Mouse (Mus musculus): ENCODE data around the gene Kirrel. TPM values are rescaled to one million over a fixed set of nuclear protein-coding genes. Genes with fewer than 3 reads are reported as not detected.

Kirrel gene
- 0.06 TPM in 1 of 2 replicates, not detected in the other for polyA plus RNA-seq (2012; ENCODE audit: low replicate concordance)

DNA sequence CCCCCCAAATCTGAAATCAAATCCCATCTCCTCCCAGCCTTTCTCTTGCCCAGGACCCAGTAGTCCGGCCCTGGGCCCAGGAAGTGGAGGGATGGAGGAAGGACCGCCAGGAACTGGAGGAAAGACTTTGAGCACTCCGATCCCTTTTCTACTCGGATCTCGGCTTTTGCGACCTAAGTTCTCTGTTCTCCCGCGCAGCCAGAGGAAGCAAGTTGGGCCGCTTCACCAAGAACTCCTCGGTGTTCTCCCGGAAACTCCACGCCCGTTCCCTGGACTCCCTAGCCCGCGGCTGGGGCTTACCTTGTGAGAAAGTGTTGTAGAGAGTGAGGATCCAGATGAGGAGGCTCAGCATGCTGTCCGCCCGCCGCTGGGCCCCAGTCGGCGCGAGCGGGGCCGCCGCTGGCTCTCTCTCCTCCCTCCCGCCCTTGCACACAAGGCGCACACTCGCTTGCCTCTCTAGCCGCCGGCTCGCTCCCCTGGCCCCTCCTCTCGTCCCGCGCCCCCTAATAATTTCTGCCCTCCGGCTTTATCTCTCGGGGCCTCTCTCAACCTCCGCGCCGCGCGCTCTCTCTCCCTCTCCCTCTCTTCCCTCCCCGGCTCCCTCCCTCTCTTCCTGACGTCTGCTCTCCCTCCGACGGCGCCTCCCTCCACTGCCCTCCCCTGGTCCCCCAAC, at the start of gene Kirrel:
TSS of gene Kirrel (minus strand) at position 652 of the 673 bp plus-strand sequence.

Other genes starting within 250 kb of the Kirrel start
- gene Cd1d1, start 175.3 kb downstream of the Kirrel start, polyA plus RNA-seq (2012; ENCODE audit: low replicate concordance), result 4.9 and 10.7 TPM in 2 replicates
- gene Fcrls, start 89.0 kb upstream of the Kirrel start, polyA plus RNA-seq (2012; ENCODE audit: low replicate concordance), result 0.05 and 0.44 TPM in 2 replicates
- 7.1 and 11.8 TPM in 2 replicates for gene Cd5l, start 183.1 kb upstream of the Kirrel start, polyA plus RNA-seq (2012; ENCODE audit: low replicate concordance)
- 13.1 and 94.9 TPM in 2 replicates for gene Fcrl1, start 201.6 kb upstream of the Kirrel start, polyA plus RNA-seq (2012; ENCODE audit: low replicate concordance)

Data from hematopoietic multipotent progenitor cell, adult 10-12 weeks (in vitro differentiated cells).